Mouse (Mus musculus) heart, postnatal 36 days (tissue): Measurements from ENCODE around the gene Immt. TPM values are rescaled to one million over a fixed set of nuclear protein-coding genes. Genes with fewer than 3 reads are reported as not detected.
"Not testable (repeated sequence)": the region's sequence is repeated elsewhere in the genome, so short reads cannot be mapped to it uniquely, and the experiment has no call there.

Source experiments
- DNase-seq, 2 experiments: peaks; one replicate each; pipeline ENCODE4 v3.0.0; 2021 to 2022
- intact Hi-C: fragments of 180-260 bp; cut with DNase I; formaldehyde crosslinking; loops from one replicate; pipeline ENCODE4 v1.15.1; 2025
- total RNA-seq, 2 experiments: library from RNA; stranded (reverse); gene quantifications; 2 replicates each; pipeline ENCODE4 v1.2.3; 2021

The Immt gene
- total RNA-seq, 2 experiments from 2014 or later = 614 to 663 TPM

DNA sequence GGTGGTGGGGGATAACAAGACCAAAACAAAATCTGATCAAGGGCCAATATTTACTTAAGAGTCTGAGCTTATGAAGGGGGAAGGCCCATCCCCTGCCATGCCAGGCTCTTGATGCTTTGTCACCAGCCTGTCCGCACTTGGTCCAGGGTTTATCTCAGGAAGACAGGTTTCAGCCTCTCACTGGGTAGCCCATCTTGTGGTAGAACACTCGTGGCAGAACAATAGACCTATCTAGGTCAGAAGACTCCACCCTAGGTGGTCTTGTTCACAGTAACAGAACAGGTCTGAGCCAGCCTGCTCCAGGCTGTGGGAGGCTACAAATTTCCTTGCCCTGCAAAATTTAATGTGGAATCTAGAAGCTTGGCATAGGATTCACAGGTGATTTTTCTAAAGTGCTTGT, 5.7 kb downstream of the Immt start:
- intact Hi-C loops = no loop called here
- no peak for DNase-seq

DNA sequence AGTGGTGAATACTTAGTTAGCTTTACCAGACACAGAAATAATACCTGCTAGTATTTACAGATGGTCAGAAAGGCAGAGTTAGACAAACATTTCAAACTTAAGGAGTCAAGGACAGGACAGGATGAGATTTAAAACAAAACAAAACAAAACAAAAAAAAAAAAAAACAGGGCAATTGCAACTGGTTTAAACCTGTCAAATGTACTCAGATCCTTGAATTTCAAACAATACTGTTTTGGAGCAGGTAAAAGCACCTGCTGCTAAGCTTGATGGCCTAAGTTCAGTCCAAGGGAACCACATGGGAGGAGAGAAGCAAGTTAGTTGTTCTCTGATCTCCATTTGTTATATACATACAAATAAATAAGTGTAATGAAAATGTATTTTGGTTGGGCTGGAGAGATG, 8.7 kb downstream of the Immt start:
- intact Hi-C loops = no loop called here

DNA sequence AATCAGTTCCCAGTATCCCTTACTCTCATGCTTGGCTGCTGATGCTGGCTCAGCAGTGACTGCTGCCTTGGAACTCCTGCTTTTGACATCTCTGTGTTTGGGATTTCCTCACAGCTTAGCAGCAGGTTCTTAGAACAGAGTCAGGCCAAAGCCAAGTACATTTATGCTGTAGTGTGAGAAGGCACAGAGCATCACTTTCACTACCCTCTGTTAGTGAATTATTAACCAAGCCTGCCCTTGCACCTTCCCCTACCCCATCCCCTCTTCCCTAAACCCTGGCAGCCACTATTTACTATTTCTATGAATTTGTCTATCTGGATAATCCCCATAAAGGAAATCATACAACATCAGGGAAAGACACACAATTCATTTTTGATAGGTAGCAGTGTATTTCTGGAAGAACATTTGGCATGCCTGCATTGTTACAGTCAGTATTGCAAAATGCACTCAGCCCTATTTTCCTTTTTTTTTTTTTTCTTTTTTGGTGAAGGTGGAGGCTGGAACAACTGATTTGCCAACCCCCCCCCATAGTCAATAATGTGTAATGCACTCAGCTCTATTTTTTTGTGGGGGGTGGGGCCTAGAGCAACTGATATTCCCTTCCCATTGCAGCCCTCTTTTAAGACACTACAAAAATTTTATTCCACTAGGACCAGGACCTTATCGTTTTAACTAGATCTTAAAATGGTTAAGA, 9.6 kb downstream of the Immt start:
- intact Hi-C loops = no loop called here
- DNase-seq = no peak

More for the DNA sequence above, 8.7 kb downstream of the Immt start:
- DNase-seq = no peak

DNA sequence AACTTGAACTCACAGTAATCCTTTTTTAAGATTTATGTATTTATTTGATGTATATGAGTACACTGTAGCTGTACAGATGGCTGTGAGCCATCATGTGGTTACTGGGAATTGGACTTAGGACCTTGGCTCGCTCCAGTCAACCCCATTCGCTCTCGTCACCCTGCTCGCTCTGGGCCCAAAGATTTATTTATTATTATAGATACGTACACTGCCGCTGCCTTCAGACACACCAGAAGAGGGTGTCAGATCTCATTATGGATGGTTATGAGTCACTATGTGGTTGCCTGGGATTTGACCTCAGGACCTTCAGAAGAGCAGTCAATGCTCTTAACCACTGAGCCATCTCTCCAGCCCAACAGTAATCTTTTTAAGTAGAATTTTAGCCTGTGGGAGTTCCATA, 15.8 kb downstream of the Immt start:
- intact Hi-C loops, DNase-seq: not testable (repeated sequence)

DNA sequence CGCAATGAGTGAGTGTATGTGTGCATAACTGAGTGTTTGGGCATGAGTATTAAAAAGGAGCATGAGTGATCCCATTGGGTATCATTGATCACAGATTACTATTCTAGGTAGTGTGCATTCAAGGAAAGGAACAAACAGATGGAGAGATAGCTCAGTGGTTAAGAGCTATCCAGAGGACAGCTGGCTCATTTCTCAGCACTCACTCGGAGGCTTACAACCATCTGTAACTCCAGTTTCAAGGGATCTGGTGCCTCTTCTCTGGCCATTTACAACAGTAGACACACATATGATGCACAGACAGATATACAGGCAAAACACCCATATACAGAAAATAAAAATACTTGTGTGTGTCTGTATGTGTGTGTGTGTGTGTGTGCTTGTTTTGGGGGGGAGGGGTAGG, 36.6 kb downstream of the Immt start:
- intact Hi-C loops = loop anchor here (2.0 kb wide), 1 partner anchor 297 kb away; no protein-coding TSS in a partner anchor
- no peak for DNase-seq

DNA sequence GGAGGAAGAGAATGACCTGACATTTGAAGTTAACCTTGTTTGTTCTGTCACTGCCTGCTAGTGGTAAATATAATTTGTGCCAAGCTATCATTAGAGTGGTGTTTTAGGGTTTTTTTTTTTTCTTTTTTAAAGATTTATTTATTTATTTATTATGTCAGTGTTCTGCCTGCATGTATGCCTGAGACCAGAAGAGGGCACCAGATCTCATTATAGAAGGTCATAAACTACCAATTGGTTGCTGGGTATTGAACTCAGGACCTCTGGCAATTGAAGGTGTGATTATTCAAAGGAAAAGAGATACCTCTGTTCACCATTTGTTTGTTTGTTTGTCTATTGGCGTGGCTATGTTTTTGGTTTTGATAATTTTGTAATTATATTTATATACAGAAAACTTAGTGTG, 37.7 kb downstream of the Immt start:
- intact Hi-C loops = no loop called here

DNA sequence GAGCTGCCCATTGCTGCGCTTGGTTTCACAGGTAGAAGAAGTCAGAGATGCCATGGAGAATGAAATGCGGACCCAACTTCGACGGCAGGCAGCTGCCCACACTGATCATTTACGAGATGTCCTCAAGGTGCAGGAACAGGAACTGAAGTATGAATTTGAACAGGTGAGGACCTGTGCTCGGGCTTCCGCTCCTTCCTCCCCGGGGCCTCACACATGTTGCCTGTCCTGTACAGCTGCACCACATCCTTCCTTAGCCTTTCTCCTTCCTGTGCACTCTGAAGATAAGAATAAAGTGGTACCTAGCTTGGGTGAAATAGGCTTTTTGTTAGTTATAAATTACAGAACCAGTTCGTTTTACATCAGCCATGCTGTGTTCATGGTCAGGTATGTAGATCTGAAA, 40.3 kb downstream of the Immt start:
- intact Hi-C loops = no loop called here
- DNase-seq = no peak

More for the DNA sequence above, 37.7 kb downstream of the Immt start:
- no peak for DNase-seq

DNA sequence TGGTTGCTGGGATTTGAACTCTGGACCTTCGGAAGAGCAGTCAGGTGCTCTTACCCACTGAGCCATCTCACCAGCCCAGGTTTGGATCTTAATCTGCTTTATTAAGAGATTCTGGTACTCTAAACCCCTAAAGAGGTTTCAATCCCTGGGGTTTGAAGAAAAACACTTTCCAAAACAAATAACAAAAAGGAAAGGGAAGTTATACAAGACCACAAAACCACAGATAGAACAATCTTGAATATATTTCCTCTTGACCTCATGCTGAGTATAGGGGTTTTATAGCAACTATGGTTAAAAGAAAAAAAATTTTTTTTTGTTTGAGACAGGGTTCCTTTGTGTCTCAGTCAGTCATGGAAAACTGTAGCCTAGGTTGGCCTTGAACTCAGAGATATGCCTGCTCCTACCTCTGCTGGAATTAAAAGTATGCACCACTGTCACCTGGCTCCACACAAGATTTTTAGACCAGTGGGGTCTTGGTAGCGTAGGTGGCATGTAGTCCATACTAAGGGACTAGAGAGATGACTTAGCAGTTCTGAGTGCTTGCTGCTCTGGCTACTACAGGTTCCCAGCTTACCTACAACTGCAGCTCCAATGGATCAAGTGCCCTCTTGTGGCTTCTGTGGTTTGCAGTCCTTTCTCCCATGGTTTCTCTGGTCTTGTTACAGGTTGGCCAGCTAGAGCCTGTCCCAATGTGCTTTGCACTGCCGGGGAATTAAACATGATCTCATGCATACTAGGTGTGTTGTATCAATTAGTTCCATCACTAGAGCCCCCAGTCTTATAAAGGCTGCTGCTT, 47.0 kb downstream of the Immt start:
- DNase-seq = no peak
- intact Hi-C loops = no loop called here

DNA sequence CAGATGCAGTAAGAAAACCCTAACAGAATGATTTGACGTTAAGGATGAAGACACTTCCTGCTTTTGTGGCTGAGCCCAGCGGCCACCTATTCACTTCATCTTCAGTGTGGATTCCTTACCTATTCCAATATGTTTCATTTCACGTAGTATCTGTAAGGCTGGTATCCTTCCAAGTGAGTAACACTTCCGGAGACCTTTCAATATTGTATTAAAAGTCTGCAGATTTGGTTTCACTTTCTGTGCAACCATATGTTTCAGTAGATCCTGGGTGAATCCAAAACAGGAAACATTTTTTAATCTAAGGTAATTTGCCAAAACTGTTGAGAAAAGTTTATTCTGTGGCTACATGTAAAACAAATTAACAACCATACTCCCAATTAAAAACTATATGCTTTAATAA, 62.1 kb downstream of the Immt start:
- intact Hi-C loops = no loop called here
- DNase-seq = no peak

DNA sequence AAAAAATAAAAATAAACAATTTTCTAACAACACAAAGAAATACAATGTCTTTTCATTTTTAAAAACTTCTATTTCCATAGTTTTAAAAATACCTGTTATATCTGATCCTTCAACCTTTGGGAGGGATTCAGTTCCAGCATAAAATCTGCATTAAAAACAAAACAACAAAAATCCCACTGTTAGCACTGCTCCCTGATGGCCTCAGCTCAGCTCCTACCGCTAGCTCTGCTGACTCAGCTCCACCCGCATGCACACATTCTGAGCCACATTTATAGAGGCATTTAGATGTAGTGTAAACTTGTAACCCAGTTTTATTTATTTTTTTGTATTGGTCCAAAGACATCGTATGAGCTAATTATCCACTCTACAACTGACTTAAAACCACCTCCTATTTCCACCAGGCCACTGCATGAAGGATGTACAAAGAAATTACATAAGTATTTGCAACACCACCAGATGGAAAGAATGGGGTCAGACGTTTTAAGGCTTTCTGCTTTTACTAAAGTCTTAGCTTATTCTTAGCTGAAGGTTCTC, 76.6 kb downstream of the Immt start:
- no peak for DNase-seq
- intact Hi-C loops = loop anchor here (5.0 to 10.0 kb wide), 2 partner anchors 437 to 465 kb away; partner anchors contain the start of genes 0610030E20Rik, Rmnd5a and Usp39

DNA sequence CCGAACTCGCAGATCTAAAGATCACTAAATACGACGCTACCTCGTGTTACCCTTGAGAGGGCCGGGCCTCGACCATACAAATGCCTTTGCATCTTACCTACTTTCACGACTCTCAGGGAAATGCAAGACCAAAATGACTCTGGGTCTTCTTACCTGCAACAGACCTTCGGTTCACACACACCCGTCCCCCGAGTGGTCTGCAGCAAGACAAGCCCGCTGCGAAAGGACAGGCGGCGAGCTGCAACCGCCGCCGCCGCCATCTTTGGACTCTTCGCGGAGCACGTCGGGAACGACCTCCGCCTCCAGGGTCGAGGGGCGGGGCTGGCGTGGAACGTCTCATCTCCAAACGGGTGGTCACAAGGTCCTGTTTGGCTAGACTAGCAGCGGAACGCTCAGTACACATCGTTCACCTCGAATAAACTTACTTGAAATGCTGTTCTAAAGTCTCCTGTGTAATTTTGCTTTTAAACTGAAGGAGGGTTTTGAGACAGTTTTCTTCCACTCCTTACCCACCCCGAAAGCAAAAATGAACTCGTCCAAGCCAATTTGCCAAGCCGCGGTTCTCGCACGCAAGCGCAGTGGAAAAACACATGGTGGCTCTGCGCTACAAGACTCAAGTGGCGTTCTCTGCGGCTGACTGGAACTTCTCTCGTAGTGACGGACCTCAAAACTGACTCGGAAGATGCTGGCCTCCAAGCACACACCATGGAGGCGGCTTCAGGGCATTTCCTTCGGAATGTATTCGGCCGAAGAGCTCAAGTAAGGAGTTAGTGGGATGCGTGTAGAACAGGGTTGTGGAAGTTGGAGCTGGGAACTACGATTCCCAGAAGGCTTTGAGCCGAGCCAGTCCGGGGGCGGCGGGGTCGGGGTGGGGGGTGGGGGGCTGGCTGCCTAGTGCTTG, 77.6 kb downstream of the Immt start, which contains the start of the genes Ptcd3 and Polr1a:
Ptcd3 (minus strand) TSS at position 270 of the 901 bp plus-strand sequence.
Polr1a (plus strand) TSS at position 573 of the 901 bp plus-strand sequence.
- intact Hi-C loops = loop anchor here (5.0 to 10.0 kb wide), 2 partner anchors 436 to 466 kb away; partner anchors contain the start of genes 0610030E20Rik, Rmnd5a and Usp39
- peak; percentile 91 to 96 for DNase-seq

DNA sequence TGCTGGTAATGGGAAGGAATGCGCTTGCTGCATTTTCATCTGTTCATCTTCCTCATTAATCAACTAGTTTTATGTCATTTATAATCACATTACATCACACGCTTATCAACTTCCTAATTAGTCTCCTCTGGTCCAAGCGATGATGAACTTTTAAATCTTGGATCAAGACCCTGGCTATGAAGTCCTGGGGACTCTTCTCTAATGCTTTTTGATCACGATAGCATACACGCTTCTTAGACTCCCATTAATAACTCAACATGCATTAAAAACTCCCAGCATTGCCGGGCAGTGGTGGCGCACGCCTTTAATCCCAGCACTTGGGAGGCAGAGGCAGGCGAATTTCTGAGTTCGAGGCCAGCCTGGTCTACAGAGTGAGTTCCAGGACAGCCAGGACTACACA, 78.3 kb downstream of the Immt start:
- no peak for DNase-seq
- intact Hi-C loops = loop anchor here (5.0 to 10.0 kb wide), 2 partner anchors 435 to 467 kb away; partner anchors contain the start of genes 0610030E20Rik, Rmnd5a and Usp39

DNA sequence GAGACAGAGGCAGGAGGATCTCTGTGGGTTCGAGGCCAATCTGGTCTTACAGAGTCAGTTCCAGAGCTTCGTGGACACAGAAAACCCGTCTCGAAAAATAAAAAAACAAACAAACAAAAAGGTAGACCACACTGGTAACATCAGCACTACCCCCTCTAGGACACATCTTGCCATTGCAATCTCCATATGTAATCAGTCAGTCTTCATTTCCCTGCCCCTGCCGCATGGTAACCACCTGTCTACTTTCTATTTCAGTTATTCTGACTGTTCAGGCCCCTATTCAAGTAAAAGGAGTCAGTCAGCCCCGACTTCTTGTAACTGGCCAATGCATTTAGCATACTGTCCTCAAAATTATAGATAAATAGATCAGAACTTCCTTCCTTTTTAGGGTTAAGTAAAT, 78.7 kb downstream of the Immt start:
- intact Hi-C loops = loop anchor here (5.0 to 10.0 kb wide), 2 partner anchors 435 to 468 kb away; partner anchors contain the start of genes 0610030E20Rik, Rmnd5a and Usp39

DNA sequence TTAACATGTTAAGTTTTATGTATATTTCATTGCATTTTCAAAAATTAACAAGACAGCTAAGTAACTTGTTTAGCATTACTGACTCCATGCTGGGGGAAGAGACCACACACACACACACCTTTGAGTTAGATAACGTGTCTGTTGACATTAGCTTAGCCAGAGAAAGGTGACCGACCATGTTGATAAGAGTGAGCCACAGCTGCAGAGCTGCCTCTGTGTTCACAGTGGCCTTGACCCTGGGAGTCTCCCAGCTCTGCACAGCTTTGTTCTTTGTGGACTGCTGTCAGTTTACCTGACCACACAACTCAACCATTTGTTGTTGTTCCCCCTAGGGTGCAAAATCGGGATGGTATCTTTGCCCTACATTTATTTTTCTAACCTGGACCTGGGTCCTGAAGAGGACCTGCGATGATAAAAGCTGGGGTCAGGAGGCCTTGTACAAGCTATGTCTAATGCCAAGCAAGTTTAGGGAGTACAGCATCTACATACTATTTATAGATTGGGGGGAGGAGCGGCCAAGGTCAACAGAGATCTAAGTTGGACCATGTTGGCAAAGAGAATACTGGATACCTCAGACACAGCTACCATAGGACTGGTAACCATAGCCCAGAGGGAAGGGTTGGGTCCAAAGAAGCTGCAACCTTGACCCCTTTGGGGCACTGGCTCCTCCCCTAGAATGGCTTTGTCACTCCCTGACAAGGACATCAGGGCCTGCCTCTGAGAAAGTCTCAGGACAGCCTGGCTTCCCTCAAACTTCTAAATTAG, 80.7 kb downstream of the Immt start:
- DNase-seq = no peak
- intact Hi-C loops = no loop called here

More for the DNA sequence above, 78.7 kb downstream of the Immt start:
- DNase-seq = no peak

DNA sequence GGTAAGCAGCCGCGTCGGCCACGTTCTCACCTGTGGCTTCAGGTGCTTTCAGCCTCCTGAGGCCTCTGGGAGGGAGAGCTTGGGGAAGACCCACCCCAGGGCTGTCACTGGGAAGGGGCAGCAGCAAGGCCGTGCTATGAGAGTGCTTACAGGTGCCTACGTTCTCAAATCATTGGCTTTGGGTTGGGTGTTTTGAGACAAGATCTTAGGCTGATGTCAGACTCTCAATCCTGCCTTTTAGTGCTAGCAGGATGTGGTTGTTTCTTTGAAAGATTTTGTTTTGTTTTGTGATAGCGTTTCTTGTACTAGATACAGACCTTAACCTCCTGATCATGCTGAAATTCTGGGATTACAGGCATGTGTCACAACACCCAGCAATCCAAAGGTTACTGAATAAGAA, 89.6 kb downstream of the Immt start:
- DNase-seq = no peak
- intact Hi-C loops = no loop called here

DNA sequence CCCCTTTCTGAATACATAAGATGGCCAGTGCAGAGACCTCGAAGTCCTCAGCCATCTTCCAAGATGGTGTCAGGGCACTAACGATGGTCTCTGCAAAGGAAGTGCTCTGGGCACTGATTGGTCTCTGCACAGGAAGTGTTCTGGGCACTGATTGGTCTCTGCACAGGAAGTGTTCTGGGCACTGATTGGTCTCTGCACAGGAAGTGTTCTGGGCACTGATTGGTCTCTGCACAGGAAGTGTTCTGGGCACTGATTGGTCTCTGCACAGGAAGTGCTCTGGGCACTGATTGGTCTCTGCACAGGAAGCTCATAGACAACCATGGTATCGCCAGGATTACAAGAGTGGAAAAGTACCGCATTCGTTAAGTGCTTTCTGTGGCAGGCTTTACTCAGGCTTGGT, 94.1 kb downstream of the Immt start:
- intact Hi-C loops = loop anchor here (5.0 kb wide), 1 partner anchor 337 kb away; no protein-coding TSS in a partner anchor
- DNase-seq = not testable (repeated sequence)
